Mouse (Mus musculus) cortical plate, adult 2 months (tissue): Measurements from ENCODE around the gene Kank2.
A peak's percentile ranks its signal among the peaks of the same experiment; 100 is the strongest.

Experiments used
- CTCF ChIP-seq: fragments of 200-500 bp; IDR thresholded peaks from 2 replicates; pipeline ENCODE4 v1.5.1; 2011; ENCODE audit warnings: mild to moderate bottlenecking, control low read depth, low read length; ENCODE audit not compliant: insufficient read depth; ENCODE audit errors: extremely low read depth
- POLR2A ChIP-seq: fragments of 200-500 bp; IDR thresholded peaks from 2 replicates; pipeline ENCODE4 v1.6.1; 2011; ENCODE audit warnings: mild to moderate bottlenecking, low read length, control low read depth; ENCODE audit not compliant: insufficient read depth; ENCODE audit errors: extremely low read depth

DNA sequence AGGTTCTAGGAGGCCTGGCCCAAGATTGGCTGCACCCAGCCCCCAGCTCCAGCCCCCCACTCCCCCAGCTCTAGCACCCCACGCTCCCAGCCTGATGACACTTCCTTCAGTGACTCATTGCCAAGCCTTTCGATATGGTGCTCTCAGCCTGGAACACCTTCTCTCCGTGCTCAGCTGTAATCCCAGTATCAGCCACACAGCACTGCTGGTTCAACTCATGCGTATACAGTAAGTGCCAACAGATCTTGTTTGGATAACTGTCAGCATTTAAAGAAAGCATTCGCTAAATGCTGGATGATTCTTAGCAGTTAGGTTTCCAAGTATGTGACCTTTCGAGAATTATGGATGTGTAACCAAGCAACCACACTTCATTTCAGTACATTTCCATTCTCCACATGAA, 44.5 kb upstream of the Kank2 start:
- TF ChIP-seq POLR2A (no peak), CTCF (peak; percentile 24; the same call in 1 of the 2 replicates)
